Mouse (Mus musculus) adrenal gland (tissue): ENCODE measurements around the gene Kcnk7.

Experiments
- intact Hi-C: fragments of 180-260 bp; cut with DNase I; formaldehyde crosslinking; loops from one replicate; pipeline ENCODE4 v1.15.1; 2025
- microRNA-seq, 2 experiments: library from miRNA; unstranded; fragments of <30 nt; microRNA quantifications; one replicate each; pipeline ENCODE4; 2019

Gene Kcnk7

DNA sequence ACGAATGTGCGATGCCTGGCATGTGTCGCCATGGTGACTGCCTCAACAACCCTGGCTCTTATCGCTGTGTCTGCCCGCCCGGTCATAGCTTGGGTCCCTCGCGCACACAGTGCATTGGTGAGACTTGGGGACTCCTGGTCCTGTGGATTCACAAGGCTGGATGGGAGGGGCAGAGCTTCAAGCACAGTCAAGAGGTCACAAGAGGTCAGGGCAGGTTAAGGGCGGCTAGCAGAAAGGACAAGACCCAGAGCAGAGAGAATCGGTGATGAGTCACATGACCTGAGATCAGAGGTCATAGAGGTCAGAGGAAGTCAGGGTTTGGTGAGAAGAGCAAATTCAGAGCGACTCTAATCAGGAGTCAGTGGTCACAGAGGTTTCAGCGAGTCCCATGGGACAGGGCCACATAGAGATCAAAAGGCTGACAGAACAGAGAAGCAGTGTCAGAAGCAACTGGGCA lies 42.8 kb downstream of the Kcnk7 start:
- intact Hi-C loops: no loop called here

DNA sequence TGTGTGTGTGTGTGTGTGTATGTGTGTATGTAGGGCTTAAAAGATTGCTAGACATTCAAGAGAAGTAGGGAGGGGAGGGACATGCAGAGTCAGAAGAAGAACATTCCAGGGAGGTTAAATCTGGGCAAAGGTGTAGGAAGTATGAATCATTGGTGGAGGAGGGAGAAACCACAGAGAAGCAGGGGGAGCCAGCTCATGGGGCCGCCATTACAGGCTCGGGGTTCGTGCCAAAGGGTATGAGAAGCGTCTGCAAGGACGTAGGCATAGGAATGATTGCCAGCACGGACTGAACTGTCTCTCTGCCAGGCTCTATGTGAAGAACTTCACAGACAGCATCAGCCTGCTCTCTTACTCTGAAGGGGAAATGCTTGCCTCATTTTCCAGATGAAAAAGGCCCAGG lies 45.3 kb downstream of the Kcnk7 start:
- intact Hi-C loops: no loop called here

DNA sequence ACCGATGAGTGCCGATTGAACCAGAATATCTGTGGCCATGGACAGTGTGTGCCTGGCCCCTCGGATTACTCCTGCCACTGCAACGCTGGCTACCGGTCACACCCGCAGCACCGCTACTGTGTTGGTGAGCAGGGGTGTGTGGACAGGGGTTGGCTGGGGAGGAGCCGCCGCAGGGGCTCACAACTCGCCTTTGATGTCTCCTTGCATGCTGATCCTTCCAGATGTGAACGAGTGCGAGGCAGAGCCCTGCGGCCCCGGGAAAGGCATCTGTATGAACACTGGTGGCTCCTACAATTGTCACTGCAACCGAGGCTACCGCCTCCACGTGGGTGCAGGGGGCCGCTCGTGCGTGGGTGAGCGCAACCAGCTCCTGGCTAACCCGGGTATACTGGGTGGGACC lies 46.8 kb downstream of the Kcnk7 start:
- intact Hi-C loops: no loop called here

DNA sequence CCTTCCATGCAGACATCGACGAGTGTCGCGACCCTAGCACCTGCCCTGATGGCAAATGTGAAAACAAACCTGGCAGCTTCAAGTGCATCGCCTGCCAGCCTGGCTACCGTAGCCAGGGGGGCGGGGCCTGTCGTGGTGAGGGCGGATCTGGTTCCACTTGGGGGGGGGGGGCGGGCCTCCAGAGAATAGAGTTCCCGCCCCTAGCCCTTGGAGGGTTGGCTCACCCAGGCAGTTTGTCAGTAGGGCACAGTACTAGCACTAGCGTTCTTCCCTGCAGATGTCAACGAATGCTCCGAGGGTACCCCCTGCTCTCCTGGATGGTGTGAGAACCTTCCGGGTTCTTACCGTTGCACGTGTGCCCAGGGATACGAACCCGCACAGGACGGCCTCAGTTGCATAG lies 47.6 kb downstream of the Kcnk7 start:
- intact Hi-C loops: no loop called here

DNA sequence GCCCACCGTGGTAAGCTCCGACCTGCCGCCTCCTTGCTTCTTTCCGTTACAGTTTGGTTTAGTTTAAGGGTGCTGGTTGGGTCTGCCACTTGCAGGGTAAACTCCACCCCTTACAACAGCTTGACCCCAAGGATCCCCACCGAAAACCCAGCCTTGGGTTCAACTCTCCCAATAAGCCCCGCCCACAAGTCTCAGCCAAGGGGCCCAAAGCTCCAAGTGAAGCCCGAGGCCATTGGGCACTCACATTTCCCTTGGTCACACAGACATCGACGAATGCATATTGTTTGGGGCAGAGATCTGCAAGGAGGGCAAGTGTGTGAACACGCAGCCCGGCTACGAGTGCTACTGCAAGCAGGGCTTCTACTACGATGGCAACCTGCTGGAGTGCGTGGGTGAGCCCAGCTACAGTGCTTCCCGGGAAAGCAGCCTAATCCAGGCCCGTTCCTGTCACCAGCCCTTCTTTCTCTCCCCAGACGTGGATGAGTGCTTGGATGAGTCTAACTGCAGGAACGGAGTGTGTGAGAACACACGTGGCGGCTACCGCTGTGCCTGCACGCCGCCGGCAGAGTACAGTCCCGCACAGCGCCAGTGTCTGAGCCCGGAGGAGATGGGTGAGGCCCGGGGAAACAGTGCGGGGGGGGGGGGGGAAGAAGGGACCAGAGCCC lies 52.3 kb downstream of the Kcnk7 start:
- intact Hi-C loops: no loop called here

Small RNA genes lying within 50 kb of the gene (microRNA-seq; reads per million reads assigned to microRNA genes)
- 0.12 to 0.34 reads per million in 2 experiments for gene Mir6987
